Mouse (Mus musculus) MEL-GATA-1-ER (cell line): ENCODE measurements around the gene BC024978.

Experiments
- DNase-seq: peaks from one replicate; pipeline ENCODE4 v3.0.0-alpha.2; 2012; ENCODE audit warnings: low read depth; ENCODE audit errors: extremely low read depth

BC024978 gene

GRCm38 (mm10) chr7:27195681-27196611 lies at the start of gene BC024978, which contains the start of gene Snrpa:
Gene BC024978 (plus strand): TSS chr7:27195781.
Gene Snrpa (minus strand): TSS chr7:27196271.
- DNase-seq: peak; percentile 100

DNA sequence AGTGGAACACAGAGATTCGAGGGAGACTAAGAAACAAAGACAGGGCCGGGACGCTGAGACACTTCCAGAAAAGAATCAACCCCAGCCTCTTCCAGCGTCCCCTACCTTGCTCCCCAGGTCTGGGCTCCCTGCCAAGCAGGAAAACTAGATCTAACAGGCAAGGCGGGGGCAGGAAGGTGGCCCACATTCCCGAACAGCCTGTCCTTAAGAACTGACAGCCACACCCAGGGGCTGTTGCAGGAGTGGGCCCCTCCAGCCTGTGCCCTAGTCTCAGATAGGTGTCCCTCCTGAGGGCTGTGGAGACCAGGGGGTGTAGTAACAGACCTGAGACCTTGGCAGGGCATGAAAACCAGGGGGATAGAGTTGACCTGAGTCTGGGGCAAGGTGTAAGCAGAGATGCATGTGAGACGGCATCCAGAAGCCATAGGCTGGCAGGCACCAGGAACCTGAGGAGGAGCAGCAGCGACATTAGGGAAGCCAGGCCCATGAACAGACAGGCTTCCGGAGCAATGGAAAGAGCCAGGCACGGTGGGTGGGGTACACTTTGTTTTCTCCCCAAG lies 42.3 kb upstream of the BC024978 start, which contains the start of gene Cyp2t4:
Gene Cyp2t4 (plus strand): TSS at position 510 of the 560 bp plus-strand sequence.
- DNase-seq: no peak

GRCm38 (mm10) chr7:27156005-27156404 lies 39.6 kb upstream of the BC024978 start:
- no peak for DNase-seq

DNA sequence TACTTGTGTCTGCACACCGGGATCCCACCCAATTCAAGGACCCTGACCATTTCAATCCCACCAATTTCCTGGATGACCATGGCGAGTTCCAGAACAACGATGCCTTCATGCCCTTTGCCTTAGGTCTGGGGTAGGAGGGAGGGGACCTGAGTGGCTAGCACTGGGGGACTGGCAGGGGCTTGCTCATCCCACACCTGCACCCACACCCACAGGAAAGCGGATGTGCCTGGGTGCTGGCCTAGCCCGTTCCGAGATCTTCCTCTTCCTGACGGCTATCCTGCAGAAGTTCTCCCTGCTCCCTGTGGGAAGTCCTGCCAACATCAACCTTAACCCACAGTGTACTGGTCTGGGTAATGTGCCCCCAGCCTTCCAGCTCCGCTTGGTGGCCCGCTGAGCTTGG lies 37.4 kb upstream of the BC024978 start:
- no peak for DNase-seq

- no peak for DNase-seq
These were observed 36.3 kb upstream of the BC024978 start for GRCm38 (mm10) chr7:27159256-27159655.

- DNase-seq: peak; percentile 63
These were observed 35.7 kb upstream of the BC024978 start for GRCm38 (mm10) chr7:27159882-27160281.

GRCm38 (mm10) chr7:27160921-27161320 lies 34.7 kb upstream of the BC024978 start:
- no peak for DNase-seq

- no peak for DNase-seq
These were observed 33.8 kb upstream of the BC024978 start for GRCm38 (mm10) chr7:27161744-27162143.

GRCm38 (mm10) chr7:27162780-27163449 lies 32.7 kb upstream of the BC024978 start:
- DNase-seq: no peak

GRCm38 (mm10) chr7:27163450-27163805 lies 32.2 kb upstream of the BC024978 start:
- DNase-seq: no peak

- DNase-seq: no peak
These were observed 31.3 kb upstream of the BC024978 start for GRCm38 (mm10) chr7:27164112-27164947.

- no peak for DNase-seq
These were observed 30.4 kb upstream of the BC024978 start for GRCm38 (mm10) chr7:27165007-27165655.

DNA sequence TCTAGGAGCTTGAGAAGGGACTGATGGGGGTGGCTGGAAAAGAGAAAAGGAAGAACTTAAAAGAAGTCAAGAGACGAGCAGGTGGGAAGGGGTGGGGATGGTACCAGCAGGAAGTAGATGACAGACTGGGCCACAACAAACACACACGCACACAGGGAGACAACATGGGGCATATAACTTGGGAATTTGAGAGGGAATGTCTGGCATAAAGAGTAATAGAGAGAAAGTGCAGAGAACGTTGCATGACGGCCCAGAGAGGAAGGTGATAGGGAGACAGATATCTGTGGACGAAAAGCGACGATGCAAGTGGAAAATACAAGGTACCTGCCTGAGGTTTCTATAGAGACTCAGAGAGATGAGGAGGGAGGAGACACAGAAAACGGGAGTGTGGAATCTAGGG lies 29.9 kb upstream of the BC024978 start:
- no peak for DNase-seq

GRCm38 (mm10) chr7:27166229-27166613 lies 29.4 kb upstream of the BC024978 start:
- peak; percentile 39 for DNase-seq

DNA sequence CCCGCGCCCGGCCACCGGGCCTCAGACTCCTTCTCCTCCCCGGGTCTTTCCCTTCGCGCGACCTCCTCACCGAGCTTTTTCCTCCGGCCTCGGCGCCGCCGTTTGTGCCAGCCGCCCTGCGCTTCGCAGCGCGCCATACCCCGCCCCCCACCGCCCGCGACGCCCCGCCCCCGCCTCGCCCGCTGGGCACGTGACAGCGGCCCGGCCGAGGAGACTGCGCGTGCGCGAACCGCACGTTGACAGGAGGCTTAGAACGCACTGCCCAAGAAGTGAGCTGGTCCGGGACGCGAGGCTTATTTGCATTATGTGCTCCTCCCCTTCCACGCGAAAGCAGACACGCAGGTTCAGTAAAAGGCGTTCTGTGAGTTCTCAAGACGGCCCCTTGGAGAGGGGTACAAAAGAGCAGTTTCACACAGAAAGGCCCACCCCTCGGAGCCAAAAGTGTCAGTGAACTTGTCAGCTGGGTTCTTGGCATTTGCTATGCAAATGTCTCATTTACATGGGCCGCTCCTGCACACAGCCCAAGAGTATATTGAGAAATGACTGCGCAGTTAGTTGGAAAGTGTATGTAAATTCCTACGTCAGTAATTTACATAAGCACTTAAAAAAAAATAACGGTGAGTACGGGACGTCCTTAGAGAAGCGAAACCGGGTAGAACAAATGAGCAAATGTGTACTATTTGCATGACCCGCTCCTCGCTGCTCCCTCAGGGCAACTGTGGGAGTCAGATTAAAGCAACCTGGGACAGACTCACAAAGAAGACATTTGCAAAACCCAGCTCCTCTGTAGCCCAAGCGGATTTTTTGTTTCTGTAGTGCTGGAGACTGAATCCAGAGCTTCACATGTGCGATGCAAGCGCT lies 28.7 kb upstream of the BC024978 start, which contains the start of gene Egln2:
Gene Egln2 (minus strand): TSS at position 189 of the 861 bp plus-strand sequence.
- peak; percentile 95 for DNase-seq

DNA sequence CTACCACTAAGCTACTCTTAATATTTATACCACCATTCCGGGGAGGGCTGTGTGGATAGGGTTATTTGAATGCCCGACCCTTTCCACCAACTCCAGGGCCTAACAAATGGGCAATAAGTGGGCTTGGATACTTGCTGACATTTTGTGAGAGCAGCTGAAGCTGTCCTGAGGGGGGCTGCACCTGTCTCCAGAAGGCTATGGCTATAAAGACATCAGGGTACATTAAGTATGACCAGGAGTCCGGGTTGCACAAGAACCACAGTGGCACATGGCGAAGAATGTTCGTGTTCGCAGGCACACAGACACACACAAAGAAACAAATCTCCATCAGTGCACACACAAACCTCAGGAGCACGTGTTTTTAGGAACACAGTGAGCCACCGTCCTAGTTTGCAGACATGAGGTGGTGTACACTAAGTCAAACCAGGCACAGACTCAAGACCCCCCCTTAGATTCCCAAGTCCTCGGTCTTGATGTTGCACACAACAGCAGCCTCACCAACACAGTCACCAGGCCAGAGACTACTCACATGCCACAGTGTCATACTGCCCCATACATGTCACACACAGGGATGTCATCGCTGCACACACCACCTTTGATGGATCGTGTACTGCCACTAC lies 28.0 kb upstream of the BC024978 start:
- DNase-seq: no peak

DNA sequence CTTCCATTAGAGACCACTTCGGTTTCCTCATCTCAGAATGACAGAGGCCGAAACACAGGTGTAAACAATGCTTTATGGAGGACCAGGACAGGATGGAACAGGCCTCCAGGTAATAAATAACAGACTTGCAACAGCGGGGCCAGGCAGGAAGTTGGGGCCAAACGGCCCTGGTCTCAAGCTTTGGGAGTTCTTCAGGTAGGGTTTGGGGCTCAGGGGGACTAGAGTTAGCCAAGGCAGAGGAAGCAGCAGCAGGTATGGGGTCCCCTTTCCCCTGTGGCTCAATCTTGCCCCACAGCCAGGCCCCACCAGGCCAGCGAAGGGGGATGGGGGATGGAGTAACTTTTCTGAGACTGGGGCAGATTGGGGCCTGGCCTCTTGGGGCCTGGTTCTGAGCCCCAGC lies 27.2 kb upstream of the BC024978 start:
- DNase-seq: no peak

GRCm38 (mm10) chr7:27170981-27171380 lies 24.6 kb upstream of the BC024978 start:
- DNase-seq: no peak

DNA sequence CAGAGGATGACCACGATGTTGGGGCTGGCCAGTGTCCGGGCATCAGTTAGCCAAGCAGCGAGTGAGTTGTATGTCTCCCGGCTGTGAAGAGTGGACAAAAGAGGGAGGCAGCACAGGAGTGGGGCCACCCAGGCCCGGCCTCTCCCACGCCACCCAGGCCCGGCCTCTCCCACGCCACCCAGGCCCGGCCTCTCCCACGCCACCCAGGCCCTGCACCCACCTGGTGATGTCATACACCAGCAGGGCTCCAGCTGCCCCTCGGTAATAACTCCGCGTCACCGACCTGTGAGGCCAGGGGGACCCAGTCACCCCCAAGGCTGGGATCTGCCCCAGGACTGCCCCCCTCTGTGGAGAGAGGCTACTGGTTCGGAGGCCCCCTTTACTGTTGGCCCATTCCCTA lies 21.1 kb upstream of the BC024978 start:
- DNase-seq: no peak
